9 mouse cellular contexts compared by ENCODE assay signal in genomic region chr17:46129741-46130498, GRCm38 (mm10). TPM values are rescaled to one million over a fixed set of nuclear protein-coding genes. Genes with fewer than 3 reads are reported as not detected.
DNase-seq lines count a peak whose midpoint lies in the region; ATAC-seq lines count a peak whose summit lies in the region.
"Had no signal": no experiment of that assay in that cellular context is flagged by ENCODE, and none has a peak within 500 bp of the region (broad histone marks: within the 10 kb centered on the region; RNA-seq: fewer than 3 reads in every experiment).

No protein-coding gene starts in this region.

- H3K9ac ChIP-seq in stomach, embryonic 16.5 days (ENCODE audit: low read length) = peak overlapping the region; percentile 20; the same call in 1 of the 2 replicates
- H3K9ac ChIP-seq in neural tube, embryonic 15.5 days (replicated peaks) = no peak overlapping the region
- H3K9ac ChIP-seq: midbrain, embryonic 12.5 days had no signal

- 71% methylated on average over 13 of the region's 13 CpGs for WGBS in stomach, embryonic 16.5 days
- WGBS in neural tube, embryonic 15.5 days = 84% methylated on average over 13 of the region's 13 CpGs

- H3K4me2 ChIP-seq in stomach, embryonic 16.5 days (ENCODE audit: low read depth, low read length) = no peak overlapping the region
- H3K4me2 ChIP-seq in neural tube, embryonic 15.5 days = no peak overlapping the region
- H3K4me2 ChIP-seq: midbrain, embryonic 12.5 days had no signal

- H3K27ac ChIP-seq in stomach, embryonic 16.5 days (ENCODE audit: low read length) = peak overlapping the region; percentile 54
- no peak overlapping the region for H3K27ac ChIP-seq in neural tube, embryonic 15.5 days (replicated peaks)
- H3K27ac ChIP-seq: midbrain, embryonic 12.5 days had no signal

- no peak overlapping the region for H3K4me3 ChIP-seq in stomach, embryonic 16.5 days (replicated peaks; ENCODE audit: low read length)
- no peak overlapping the region for H3K4me3 ChIP-seq in neural tube, embryonic 15.5 days (replicated peaks)
- H3K4me3 ChIP-seq: midbrain, embryonic 12.5 days had no signal

- intact Hi-C loops in left cerebral cortex, postnatal 10 days (cut with DNase I) = loop anchor here (5.0 kb wide), 1 partner anchor 98 kb away; the partner anchor contains the start of gene Vegfa
- intact Hi-C loops in heart, postnatal 14 days (cut with DNase I) = loop anchor here (5.0 to 10.0 kb wide), 2 partner anchors 175 to 283 kb away; no protein-coding TSS in a partner anchor

- H3K36me3 ChIP-seq in stomach, embryonic 16.5 days (ENCODE audit: control insufficient read depth, insufficient read depth, low read length) = 0 out of 2 replicates have a peak, but pooled peaks cover 19% of the 10 kb centered on the region
- H3K36me3 ChIP-seq in neural tube, embryonic 15.5 days = peaks cover 59% of the 10 kb centered on the region

- no peaks in the 10 kb centered on the region for H3K27me3 ChIP-seq in stomach, embryonic 16.5 days (ENCODE audit: control insufficient read depth, insufficient read depth, low read length)
- H3K27me3 ChIP-seq in neural tube, embryonic 15.5 days (replicated peaks) = no peaks in the 10 kb centered on the region
- H3K27me3 ChIP-seq: midbrain, embryonic 12.5 days had no signal

- DNase-seq in adrenal gland, adult 2 months = peak; percentile 65
- DNase-seq in adrenal gland, postnatal 25 days = no peak
- peak; percentile 36 to 53 for DNase-seq in left cerebral cortex, postnatal 10 days (ENCODE audit: extremely low spot score in 1 of 2, low spot score in 2 of 2)
- DNase-seq in left cerebral cortex, adult 11 months (ENCODE audit: low spot score) = no peak
- peak; percentile 67 to 73 for DNase-seq in heart, postnatal 14 days
- no peak for DNase-seq in thymus, adult 18-20 months

- 0 out of 2 replicates have a peak, but pooled peaks cover 2% of the 10 kb centered on the region for H3K4me1 ChIP-seq in stomach, embryonic 16.5 days (ENCODE audit: control insufficient read depth, insufficient read depth, low read length)
- H3K4me1 ChIP-seq in neural tube, embryonic 15.5 days = 0 out of 2 replicates have a peak, but pooled peaks cover 4% of the 10 kb centered on the region

- peak; percentile 34; the same call in 1 of the 2 replicates for ATAC-seq in stomach, embryonic 16.5 days (ENCODE audit: insufficient read depth, low FRiP score)
- ATAC-seq in neural tube, embryonic 15.5 days (ENCODE audit: low FRiP score) = no peak

- H3K9me3 ChIP-seq in stomach, embryonic 16.5 days (replicated peaks; ENCODE audit: control insufficient read depth, low read length) = no peaks in the 10 kb centered on the region
- no peaks in the 10 kb centered on the region for H3K9me3 ChIP-seq in neural tube, embryonic 15.5 days (replicated peaks)
- H3K9me3 ChIP-seq: midbrain, embryonic 12.5 days had no signal

RNA-seq across cellular contexts. Expression of gene Rsph9, which starts 14.1 kb away (rescaled TPM):
- total RNA-seq in adrenal gland, adult 2 months (2021) = 10 to 100 TPM in 1 of 2 experiments, 1 to 10 TPM in 1; 4.6 to 13.0 TPM
- polyA plus RNA-seq in adrenal gland, adult 2 months (2012; rRNA removed) = 14.9 and 15.4 TPM in 2 replicates
- 4.4 and 7.6 TPM in 2 replicates for total RNA-seq in adrenal gland, postnatal 25 days (2021)
- total RNA-seq in left cerebral cortex, postnatal 10 days (2021) = 10 to 100 TPM; 33.0 to 34.8 TPM
- 1 to 10 TPM; 1.1 to 1.4 TPM for total RNA-seq in heart, postnatal 14 days (2021)
- polyA plus RNA-seq in stomach, embryonic 16.5 days (2015; fragmentation: Nextera tagmentation; extraction: Ambion mirVana) = 10.0 and 10.1 TPM in 2 replicates
- polyA plus RNA-seq in neural tube, embryonic 15.5 days (2015; fragmentation: Nextera tagmentation; extraction: Ambion mirVana) = 37.9 and 39.3 TPM in 2 replicates

RNA-seq across cellular contexts. Expression of gene Mrps18a, which starts 19.1 kb away (rescaled TPM):
- 100 to 1,000 TPM; 108 to 117 TPM for total RNA-seq in adrenal gland, adult 2 months (2021)
- polyA plus RNA-seq in adrenal gland, adult 2 months (2012; rRNA removed) = 23.7 and 29.6 TPM in 2 replicates
- total RNA-seq in adrenal gland, postnatal 25 days (2021) = 107 and 108 TPM in 2 replicates
- total RNA-seq in left cerebral cortex, postnatal 10 days (2021) = 10 to 100 TPM; 79.9 to 83.9 TPM
- total RNA-seq in heart, postnatal 14 days (2021) = 100 to 1,000 TPM; 115 to 119 TPM
- polyA plus RNA-seq in stomach, embryonic 16.5 days (2015; fragmentation: Nextera tagmentation; extraction: Ambion mirVana) = 124 and 126 TPM in 2 replicates
- 150 and 154 TPM in 2 replicates for polyA plus RNA-seq in neural tube, embryonic 15.5 days (2015; fragmentation: Nextera tagmentation; extraction: Ambion mirVana)

RNA-seq across cellular contexts. Expression of gene Mad2l1bp, which starts 23.4 kb away (rescaled TPM):
- 10 to 100 TPM; 14.2 to 15.5 TPM for total RNA-seq in adrenal gland, adult 2 months (2021)
- polyA plus RNA-seq in adrenal gland, adult 2 months (2012; rRNA removed) = 7.9 and 8.3 TPM in 2 replicates
- 18.3 and 20.6 TPM in 2 replicates for total RNA-seq in adrenal gland, postnatal 25 days (2021)
- 10 to 100 TPM; 13.2 to 15.3 TPM for total RNA-seq in left cerebral cortex, postnatal 10 days (2021)
- 10 to 100 TPM; 22.2 to 27.6 TPM for total RNA-seq in heart, postnatal 14 days (2021)
- polyA plus RNA-seq in stomach, embryonic 16.5 days (2015; fragmentation: Nextera tagmentation; extraction: Ambion mirVana) = 33.9 and 36.6 TPM in 2 replicates
- 21.7 and 24.6 TPM in 2 replicates for polyA plus RNA-seq in neural tube, embryonic 15.5 days (2015; fragmentation: Nextera tagmentation; extraction: Ambion mirVana)

RNA-seq across cellular contexts. Expression of gene Gtpbp2, which starts 30.9 kb away (rescaled TPM):
- 10 to 100 TPM; 58.4 to 69.9 TPM for total RNA-seq in adrenal gland, adult 2 months (2021)
- 92.0 and 96.8 TPM in 2 replicates for polyA plus RNA-seq in adrenal gland, adult 2 months (2012; rRNA removed)
- total RNA-seq in adrenal gland, postnatal 25 days (2021) = 101 and 112 TPM in 2 replicates
- 100 to 1,000 TPM in 1 of 2 experiments, 10 to 100 TPM in 1; 86.6 to 101 TPM for total RNA-seq in left cerebral cortex, postnatal 10 days (2021)
- 10 to 100 TPM; 85.3 TPM for total RNA-seq in heart, postnatal 14 days (2021)
- 37.9 and 39.2 TPM in 2 replicates for polyA plus RNA-seq in stomach, embryonic 16.5 days (2015; fragmentation: Nextera tagmentation; extraction: Ambion mirVana)
- polyA plus RNA-seq in neural tube, embryonic 15.5 days (2015; fragmentation: Nextera tagmentation; extraction: Ambion mirVana) = 41.3 and 43.5 TPM in 2 replicates

Comparison
In these comparisons a context has a peak if more than half of its experiments do, and no peak if none do; other contexts are left out.
1. DNase-seq: peak in adrenal gland, adult 2 months (single experiment), left cerebral cortex, postnatal 10 days (2 of 2) and heart, postnatal 14 days (2 of 2); none in adrenal gland, postnatal 25 days (single experiment), left cerebral cortex, adult 11 months (single experiment) and thymus, adult 18-20 months (0 of 2).